Mouse (Mus musculus) layer of hippocampus, adult 8-10 months (tissue): ENCODE data around the gene Arhgap17. TPM values are rescaled to one million over a fixed set of nuclear protein-coding genes. Genes with fewer than 3 reads are reported as not detected.

Experiments
- DNase-seq, 2 experiments: peaks; one replicate each; pipeline ENCODE4 v3.0.0; 2022; ENCODE audit warnings: low spot score in 2 of 2
- total RNA-seq, 4 experiments: library from RNA; stranded (reverse); gene quantifications; 2 replicates each; pipeline ENCODE4 v1.2.4; 2022

Gene Arhgap17
- total RNA-seq, 4 experiments from 2014 or later: 27.6 to 42.0 (median 35.2) TPM

DNA sequence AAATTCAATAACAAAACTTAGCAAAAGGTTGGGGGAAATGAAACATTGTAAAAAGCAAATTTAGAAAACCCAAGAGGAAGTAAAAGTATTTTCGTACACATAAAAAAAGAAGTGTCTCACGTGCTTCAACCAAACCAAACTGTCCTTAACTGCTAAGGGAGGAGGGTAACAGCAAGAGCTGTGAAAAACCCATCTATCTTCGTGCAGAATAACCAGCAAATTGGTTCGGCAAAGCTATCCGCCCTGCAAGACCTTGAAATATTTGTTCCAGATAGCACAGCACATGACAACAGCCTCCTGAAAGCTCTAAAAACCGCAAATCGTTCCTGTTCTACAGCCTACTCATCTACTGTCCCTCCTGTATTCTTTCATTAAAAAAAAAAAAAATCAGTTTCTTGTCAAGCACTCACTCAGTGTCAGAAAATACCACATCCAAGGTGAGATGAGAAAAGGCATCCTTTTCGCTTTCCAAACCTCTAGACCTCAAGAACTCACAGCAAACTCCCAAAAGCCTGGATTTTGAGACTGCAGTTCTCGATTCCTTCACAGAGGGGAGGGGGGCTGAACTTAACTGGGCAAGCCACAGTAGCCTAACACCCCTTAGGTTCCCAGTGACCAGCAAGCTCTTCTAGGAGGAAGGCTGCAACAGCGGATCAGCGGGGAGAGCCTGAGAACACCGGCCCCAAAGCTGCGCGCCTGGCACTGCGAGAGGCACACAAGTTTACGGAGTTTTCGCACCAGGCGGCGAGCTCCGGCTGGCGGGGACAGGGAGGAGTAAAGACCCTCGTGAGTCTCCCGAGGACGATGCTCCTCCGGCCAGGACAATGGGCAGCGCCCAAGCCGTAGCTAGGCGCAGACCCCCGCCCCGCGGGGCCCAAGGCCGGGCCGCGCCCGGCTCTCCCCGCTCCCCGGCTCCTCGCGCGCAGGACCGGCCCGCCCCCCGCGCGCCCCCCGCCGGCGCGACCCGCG is 653 bp downstream of the Arhgap17 start:
- peak; percentile 33 to 38 for DNase-seq

DNA sequence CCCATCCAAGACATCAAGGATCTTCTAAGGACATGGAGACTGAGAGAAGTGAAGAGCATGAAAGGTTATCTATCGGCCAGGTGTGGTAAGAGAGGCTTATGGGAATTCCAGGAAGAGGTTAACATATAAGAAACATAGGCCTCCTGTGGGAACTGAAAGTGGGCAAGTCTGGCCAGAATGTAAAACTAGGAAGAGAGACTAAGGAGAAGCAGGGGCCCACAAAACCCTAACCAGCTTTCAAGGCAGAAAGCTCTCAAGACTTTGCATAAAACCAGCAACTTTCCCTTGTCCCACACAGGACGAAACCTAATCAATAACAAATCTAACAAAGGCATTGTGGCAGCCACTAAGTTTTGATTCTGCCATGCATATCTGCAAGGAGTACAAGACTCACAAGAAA is 1.5 kb downstream of the Arhgap17 start:
- no peak for DNase-seq

DNA sequence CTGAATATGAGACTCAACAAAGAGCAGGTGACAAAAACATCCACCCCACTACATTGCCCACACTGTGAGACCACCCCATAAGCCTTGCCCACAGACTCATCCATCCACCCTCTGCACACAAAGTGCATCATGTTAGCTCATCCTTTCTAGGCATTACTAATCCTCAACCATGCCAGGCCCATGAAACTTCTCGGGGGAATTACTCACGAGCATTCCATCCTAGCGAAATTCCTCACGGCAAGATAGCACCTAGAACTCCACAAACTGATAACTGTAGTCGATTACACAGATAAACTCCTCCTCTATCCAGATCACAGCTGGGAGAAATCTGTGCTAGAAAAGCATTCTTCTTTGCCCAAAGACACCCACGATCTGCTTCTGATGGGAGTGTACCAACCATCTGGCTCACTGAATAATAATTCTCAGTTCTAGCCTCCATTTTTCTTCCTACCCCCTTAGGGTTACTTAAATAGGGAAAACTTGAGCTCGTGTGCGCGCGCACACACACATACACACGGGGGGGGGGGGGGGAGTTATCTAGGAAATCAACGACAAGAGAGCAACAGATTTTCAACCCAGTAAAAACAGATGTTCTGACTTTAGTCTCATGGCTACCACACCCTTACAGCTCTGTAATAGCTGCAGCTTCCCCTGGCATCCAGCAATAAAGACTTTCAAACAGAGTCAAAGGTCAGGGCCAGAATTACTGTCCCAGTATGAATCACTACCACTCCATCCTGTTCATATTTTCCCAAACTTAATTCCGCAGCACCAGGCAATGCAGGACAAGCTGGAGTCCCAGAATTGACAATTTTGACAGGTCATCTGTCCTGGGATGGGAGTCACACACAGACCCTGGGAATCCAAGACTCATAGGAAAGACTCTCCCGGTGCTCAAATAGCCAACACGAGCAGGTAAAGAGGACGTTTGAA is 2.2 kb downstream of the Arhgap17 start:
- DNase-seq: peak; percentile 38 to 44

DNA sequence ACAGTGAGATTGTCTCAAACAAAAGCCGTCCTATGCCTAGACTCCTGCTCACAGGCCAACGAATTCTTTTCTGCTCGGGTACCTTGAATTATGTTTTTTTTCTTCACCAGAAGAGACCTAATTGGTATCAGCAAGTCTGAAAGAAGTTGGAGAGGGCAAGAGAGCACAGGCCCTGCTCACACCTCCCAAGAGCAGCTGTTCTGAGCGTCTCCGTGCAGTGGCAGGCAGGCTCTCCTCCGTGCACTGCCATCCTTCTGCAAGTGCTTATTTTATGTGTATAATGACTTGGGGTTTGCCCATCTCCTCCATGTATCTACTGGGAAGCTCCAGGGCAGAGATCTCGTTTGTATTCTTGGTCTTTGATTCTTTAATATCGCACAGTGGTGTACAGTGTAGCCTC is 2.9 kb downstream of the Arhgap17 start:
- no peak for DNase-seq

DNA sequence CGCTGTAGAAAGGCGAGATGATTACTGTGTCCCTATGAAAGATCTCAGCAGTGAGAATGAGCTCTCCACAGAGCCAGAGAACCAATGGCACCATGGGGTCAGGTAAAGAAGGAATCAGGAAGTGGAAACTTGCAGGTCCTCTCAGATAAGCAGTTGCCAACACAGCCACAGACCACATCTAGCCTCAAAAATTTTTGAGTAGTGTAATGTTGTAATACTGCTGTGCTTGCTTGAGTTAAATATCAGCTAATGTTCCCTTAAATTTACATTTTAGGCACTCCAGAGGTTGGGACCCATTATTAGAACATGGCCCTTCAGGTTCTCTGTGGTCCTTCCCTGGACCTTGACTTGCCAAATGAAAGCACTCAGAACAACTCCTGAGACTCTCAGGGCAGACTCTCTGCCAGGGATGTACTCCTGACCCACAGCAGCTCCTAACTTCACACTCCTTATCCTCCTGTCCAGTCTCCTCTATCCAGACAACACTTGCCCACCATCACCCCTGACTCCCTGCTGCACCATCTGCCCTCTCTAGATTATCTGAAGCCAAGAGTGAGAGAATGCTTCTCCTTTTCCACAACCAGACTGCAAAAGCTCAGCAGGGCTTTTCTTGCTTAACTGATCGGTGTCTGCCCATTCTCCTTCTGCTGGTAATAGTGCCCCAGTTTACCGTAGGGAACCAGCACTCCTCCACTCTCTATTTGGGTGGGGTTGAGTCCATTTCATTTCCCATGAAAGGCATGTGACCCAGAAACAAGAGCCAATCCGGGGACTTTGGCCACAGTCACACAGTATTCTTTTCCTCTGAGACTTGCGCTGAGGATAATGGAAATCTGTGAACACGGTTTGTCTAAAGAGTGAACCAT is 3.6 kb downstream of the Arhgap17 start:
- no peak for DNase-seq

DNA sequence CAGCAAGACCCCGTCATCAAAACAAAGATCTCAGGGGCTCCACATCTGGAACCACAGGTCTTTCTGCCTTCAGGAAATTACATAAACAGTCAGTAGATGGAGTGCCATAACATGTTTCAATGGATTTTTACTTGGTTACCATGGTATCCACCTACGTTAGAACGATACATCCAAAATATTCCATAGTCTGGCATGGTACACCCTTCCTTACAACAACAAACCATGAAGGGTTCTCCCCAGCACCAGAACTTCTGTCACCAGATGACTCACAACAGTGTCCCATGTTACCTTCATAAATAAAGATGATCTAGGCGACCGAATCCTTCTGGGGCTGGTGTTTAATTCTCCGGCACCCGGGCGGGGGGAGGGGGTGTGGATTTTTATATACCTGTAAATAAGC is 5.7 kb downstream of the Arhgap17 start:
- DNase-seq: peak in 1 of 2 experiments; percentile 37

DNA sequence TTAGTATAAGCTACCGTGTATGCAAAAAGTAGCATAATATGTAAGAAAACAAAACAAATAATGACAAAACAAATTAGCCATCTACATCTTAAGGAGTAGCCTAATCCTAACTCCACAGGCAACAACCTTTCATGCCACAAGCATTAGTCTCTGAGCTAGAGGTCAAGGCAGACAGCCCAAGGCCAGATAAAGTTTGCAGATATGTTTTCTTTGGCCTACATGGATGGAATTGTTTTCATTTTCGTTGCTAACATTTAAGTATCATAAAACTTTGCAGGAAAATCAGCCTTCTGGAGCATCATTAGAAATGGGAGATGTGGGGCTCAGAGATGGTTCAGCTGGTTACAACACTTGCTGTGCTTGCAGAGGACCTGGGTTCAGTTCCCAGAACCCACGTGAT is 6.9 kb downstream of the Arhgap17 start:
- no peak for DNase-seq

DNA sequence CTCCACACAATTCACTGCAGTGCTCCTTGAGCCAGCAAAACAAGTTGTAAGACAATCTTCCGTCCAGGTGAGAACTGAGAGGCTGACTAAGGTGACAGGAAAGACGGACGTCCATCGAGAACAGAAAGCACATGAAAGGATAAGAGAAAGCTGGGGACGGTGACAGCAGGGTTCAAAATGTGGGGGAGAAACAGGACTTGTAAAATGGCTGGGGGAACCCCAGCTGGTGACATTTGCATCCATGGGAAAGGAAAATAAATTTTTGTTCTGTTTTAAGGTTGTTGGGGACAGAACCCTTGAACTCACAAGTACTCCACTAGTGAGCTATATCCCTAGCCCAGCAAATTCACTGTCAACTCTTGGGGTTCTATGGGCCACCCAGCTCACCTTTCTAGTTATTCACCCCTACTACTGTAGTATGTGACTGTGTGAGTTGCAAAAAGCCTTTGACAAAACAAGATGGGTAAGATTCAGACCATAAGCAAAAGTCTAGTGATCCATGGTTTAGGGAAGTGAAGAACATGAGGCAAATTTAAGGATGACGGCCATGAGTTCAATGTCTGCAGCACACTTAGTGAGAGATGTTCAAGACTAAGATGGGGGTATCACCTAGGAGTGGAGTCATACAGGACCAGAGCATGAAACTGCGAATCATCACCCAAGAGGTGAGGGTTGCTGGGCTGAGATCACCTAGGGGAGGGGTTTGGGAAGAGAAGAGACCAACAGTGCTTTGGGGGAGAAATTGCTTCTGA is 8.3 kb downstream of the Arhgap17 start:
- DNase-seq: no peak

DNA sequence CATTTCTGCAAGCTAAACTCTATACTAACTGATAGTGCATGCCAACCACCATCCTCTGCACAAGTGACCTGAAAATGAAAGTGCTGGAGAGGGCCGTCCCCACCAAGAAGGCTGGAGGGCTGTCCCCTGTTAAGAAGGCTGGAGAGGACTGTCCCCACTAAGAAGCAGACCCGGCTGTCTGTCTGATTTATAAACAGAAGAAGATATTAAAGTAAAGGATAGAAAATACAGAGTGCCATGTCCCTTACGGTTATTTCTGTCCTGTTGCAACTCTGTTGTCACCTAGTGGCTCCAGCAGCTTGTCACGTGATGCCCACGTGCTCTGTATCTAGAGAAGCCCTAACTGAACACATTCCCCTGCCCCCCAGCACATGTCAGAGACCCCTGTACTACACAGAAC is 9.5 kb downstream of the Arhgap17 start:
- no peak for DNase-seq

DNA sequence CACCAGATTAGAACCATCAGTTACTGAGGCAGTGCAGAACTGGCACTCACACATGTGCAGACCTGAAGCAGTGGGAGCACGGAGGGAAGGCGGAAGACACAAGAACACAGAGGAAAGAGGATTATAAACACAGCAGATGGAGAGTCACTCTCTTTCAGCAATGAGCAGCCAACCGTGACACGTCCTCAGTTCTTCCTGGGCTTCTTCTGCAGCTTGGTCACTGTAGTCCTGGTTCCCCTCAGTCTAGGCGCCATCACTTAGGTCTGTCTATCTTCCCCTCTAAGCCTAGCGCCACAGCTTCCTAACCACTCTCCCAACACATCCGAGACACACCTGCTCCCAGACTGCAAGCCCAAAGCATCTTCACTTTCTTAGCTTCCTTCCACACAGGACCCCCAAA is 10.6 kb downstream of the Arhgap17 start:
- no peak for DNase-seq

DNA sequence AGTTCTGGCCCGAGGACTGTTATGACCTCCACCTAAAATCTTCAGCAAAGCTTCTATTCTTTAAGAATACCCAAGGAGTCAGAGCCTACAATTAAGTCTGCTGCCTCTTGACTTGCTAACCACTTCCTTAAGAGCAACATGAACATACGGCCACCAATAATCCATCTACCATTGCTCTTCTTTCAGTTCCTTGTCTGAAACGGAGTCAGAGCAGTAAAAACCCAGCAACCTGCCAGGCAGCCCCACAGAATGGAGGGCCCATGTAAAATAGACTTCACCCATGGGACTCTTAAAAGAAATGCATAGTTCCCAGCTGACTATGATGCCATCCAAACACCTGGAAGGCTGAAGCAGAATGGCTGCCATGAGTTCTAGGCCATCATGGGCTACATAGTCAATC is 13.6 kb downstream of the Arhgap17 start:
- DNase-seq: no peak

DNA sequence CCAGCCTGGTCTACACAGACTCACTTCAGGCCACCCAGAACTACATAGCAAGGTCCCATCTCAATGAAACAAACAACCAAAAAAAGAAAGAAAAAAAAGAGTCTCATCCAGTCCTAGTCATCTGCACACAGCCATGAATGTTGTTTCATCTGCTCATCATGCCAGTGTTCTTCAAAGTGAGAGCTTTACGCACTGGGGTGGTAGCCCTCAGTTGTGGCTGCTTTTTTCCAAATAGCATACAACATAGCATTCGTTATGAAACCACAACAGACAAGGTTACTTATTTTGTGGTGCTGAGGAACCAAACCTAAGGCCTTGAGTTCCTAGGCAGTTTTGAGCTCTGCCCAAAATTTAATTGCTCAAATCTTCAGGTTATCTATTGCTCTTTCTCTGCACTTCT is 14.9 kb downstream of the Arhgap17 start:
- DNase-seq: no peak

DNA sequence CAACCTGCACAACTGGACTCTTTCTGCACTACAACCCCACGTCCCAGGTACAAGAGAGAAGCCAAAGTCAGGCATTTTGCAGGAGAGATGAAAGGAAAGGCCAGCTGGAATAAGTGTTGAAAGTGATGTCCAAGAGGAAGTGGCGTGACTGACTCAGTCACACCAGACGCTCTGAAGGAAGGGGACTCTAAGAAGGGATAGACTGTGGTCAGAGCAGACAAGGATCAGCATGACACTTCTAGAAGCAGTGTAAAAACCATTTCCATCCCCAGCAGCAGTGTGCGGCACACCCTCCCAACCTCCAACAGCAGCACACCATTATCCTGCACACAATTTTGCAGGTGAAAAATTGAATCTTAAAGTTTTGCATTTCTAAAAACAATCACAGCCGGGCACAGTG is 15.3 kb downstream of the Arhgap17 start:
- DNase-seq: no peak

DNA sequence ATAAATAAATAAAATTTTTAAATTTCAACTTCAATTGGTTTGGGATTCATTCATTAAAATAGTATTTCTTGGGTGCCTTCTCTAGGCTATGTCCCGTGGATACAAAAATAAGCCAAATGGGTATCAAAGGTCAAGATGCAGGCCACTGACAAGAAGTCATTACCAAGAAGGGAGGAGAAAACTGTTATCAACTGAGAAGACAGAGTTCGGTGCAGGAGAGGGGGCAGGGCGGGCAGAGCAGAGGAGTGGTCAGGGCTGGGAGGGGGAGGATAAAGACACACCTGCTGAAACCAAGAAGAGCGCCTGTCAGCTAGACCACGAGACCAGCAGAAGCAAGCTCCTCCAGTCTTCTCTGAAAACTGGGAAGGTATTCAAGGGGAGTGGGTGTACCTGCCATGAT is 15.8 kb downstream of the Arhgap17 start:
- no peak for DNase-seq

DNA sequence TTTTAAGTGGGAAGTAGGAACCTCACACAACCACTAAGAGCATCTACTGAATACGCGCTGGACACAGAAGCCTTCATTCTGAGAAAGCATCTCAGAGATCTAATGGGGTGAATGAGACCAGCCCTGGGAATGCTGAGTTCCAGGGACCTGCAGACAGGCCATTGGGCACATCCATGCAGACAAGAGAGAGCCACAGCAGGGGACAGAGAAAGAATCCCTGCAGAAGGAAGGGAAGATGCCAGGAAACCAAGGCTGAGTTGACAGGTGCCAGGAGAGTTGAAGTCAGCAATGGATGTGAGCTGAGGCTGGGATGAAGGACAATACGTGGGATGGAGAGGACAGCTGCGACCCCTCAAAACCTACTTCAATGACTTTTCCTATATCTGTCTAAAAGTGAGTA is 16.6 kb downstream of the Arhgap17 start:
- DNase-seq: no peak

DNA sequence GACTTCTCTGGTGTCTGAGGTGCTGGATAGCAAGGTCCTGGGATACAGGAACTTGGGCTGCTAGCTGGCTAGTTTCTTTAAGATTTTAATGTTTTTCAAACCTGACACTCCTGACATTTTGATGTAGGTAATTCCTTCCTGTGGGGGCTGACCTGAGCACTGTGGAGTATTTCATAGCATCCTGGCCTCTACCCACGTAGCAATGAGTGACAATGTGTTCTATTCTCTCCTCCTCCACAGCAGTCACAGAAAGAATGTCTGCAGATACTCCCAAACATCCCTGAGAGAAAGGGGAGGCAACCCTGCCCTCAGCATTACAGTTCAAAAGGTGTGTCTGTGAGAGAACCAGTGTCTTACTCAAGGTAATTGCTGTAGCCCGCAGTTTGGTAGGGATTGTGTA is 19.5 kb downstream of the Arhgap17 start:
- DNase-seq: no peak

DNA sequence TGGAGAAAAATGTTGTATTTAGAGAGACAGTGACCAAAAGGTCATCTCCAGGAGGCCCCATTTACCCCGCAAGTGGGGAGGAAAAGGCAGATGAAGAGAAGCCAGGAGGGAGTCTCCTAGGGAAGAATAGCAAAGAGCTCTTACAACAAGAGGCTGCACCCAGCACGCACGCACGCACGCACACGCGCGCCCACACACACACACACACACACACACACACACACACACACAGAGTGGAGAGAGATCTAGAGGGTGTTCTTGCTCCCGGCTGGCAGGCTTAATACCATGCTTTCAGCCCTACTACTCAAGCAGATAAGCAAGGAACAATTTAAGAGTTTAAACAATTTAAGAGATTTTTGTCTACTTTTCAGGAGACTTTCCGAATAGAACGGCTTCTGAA is 19.9 kb downstream of the Arhgap17 start:
- DNase-seq: no peak

DNA sequence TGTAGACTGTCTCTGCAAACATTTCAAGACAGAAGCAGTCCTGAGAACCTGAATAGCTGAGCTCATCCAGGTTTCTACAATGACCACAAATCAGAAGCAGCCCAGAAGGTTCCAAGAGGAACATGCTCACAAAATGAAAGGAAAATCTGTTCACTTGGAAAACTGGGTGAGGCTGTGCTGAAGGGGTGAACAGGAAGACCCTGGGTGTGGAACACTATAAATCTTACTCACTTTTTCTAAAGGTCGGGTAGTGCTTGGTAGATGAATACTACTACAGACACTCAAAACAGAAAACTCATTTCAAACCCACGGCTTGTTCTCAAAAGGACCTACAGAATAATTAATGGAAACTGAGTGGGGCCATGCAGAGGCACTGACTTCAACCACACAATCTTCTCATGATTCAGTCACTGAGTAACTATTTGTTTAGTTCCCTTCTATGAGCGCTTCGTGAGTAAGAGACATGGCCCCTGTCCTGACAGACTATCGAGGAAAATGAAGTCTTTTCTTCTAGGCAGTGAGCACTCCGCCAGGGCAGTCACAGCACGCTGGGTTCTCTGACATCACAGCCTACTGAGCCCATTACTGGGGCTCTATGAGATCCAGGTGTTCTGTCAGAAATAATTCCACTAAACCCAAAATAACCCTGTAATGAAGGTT is 23.0 kb downstream of the Arhgap17 start:
- DNase-seq: no peak

DNA sequence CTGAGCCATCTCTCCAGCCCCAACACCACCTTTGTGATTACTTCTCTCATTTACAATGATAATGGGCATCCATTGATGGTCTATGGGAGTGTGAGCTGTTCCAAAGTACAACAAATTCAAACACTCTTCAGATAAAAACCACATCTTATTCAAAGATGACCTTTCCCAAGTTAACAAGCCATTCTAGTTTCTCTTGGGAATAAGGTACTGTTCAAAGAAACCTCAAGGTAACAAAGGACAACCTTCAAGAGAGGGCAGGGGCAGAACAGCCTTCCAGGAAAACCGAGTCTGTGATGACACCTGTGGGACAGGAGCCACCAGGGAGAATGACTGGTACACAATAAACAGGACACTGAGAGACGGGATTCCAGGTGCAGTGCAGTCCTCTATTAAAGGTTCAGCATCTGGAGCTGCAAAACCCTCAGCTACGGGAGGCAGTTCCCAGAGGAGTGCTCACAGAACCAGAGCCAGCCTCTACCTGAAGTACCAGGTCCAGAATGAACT is 24.6 kb downstream of the Arhgap17 start:
- no peak for DNase-seq
